Mouse (Mus musculus): ENCODE measurements around the gene Cnnm3. TPM values are rescaled to one million over a fixed set of nuclear protein-coding genes. Genes with fewer than 3 reads are reported as not detected.

Cnnm3 gene
- polyA plus RNA-seq, 1 experiment from 2014 or later, result 6.8 TPM

DNA sequence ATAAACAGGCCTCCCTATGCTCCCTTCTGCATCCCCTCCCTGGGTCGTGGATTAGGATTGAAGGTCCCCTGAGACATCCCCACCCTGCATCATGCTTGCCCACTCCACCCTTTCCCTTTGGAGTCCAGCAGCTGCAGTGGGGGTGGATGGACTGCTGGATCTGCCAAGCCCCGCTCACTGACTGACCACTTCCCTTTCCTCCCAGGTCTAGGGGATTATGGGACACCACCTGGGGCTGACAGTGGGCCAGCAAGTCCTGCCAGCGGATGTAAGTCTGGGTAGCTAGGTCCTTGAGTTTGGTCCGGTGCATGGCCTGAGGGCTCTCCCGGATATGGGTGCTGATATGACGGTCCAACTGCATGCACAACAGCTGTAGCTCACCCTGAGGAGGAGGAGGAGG is 52.4 kb downstream of the Cnnm3 start:
- DNase-seq (ENCODE audit: low spot score) (no peak), ATAC-seq (ENCODE audit: low FRiP score) (no peak)
- no peak overlapping the region for H3K4me3 ChIP-seq (replicated peaks; ENCODE audit: low read length)
- no peak overlapping the region for H3K4me2 ChIP-seq (replicated peaks)
- H3K9ac ChIP-seq, result no peak overlapping the region
- H3K27ac ChIP-seq, result no peak overlapping the region
- no peaks in the 10 kb centered on the region for H3K27me3 ChIP-seq (ENCODE audit: control insufficient read depth, insufficient read depth, low read length)
- H3K9me3 ChIP-seq (ENCODE audit: control insufficient read depth, low read length), result no peaks in the 10 kb centered on the region
- no peaks in the 10 kb centered on the region for H3K36me3 ChIP-seq (replicated peaks; ENCODE audit: control insufficient read depth, insufficient read depth)
- WGBS, result 85% methylated on average over 6 of the region's 6 CpGs
- peaks cover 2% of the 10 kb centered on the region for H3K4me1 ChIP-seq (replicated peaks; ENCODE audit: control insufficient read depth, insufficient read depth, low read length)

DNA sequence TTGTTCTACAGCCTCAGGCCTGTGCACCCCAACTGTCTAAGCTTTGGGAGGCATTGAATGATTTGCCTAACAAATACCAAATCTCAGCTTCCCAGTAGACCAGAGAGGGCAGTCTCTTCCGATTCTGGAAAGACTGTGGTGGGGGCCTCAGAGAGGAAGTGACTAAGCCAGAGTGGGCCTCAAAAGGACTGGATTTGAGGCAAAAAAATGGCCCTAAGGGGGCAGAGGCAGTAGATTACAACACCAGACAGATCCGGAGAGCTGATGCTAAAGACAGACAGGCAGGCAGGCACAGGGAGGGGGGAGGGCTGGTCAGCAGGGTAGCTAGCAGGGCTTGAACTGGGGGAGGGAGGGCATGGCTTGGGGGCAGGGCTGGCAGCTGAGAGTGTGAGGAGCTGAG is 54.8 kb downstream of the Cnnm3 start:
- H3K4me3 ChIP-seq (replicated peaks; ENCODE audit: low read length), result no peak overlapping the region
- H3K4me1 ChIP-seq (replicated peaks; ENCODE audit: control insufficient read depth, insufficient read depth, low read length), result no peaks in the 10 kb centered on the region
- no peaks in the 10 kb centered on the region for H3K27me3 ChIP-seq (ENCODE audit: control insufficient read depth, insufficient read depth, low read length)
- no peak for DNase-seq (ENCODE audit: low spot score)
- H3K9ac ChIP-seq, result no peak overlapping the region
- ATAC-seq (ENCODE audit: low FRiP score), result no peak
- H3K36me3 ChIP-seq (replicated peaks; ENCODE audit: control insufficient read depth, insufficient read depth), result no peaks in the 10 kb centered on the region
- H3K27ac ChIP-seq, result no peak overlapping the region
- H3K4me2 ChIP-seq (replicated peaks), result no peak overlapping the region
- WGBS, result 26% methylated on average over 2 of the region's 2 CpGs
- no peaks in the 10 kb centered on the region for H3K9me3 ChIP-seq (ENCODE audit: control insufficient read depth, low read length)

DNA sequence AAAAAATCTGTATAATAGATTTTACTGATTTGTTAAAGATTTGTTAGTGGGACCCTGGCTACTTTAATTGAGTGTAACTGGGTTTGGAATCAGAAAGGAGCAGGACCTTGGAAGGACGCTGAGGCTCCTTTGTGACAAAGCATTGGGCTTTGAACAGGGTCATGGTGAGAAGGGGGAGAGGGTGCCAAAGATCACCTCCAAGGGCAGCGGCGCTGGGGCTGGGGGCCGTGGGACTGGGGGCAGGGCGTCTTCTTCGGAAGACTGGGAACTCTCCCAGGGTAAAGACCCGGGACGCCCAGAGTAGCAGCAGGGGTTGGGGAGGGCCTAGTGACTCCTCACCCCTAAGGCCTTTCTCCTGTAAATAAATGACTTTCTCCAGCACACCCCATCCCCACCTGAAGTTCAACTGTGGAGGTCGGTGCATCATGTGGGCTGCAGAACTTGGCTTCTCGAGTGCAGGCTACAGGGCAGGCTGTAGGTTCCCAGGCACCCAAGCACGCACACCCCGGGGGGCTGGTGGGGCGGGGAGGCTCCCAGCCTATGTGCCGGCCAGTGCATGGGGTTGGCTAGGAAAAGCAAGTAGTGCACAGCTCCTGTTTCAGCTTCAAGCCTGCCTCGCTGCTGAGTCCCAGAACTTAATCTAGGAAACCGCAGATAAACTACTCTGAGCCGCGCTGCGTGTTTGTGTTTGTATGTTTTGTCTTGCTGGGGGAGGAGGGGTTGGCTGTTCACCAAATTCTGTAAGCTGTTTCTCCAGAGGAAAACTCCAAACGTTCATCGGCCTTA is 56.3 kb downstream of the Cnnm3 start:
- H3K27ac ChIP-seq, result no peak overlapping the region
- 38% methylated on average over 21 of the region's 21 CpGs for WGBS
- no peaks in the 10 kb centered on the region for H3K36me3 ChIP-seq (replicated peaks; ENCODE audit: control insufficient read depth, insufficient read depth)
- no peaks in the 10 kb centered on the region for H3K4me1 ChIP-seq (replicated peaks; ENCODE audit: control insufficient read depth, insufficient read depth, low read length)
- no peaks in the 10 kb centered on the region for H3K27me3 ChIP-seq (ENCODE audit: control insufficient read depth, insufficient read depth, low read length)
- no peaks in the 10 kb centered on the region for H3K9me3 ChIP-seq (ENCODE audit: control insufficient read depth, low read length)
- H3K4me3 ChIP-seq (replicated peaks; ENCODE audit: low read length), result no peak overlapping the region
- DNase-seq (ENCODE audit: low spot score) (no peak), ATAC-seq (ENCODE audit: low FRiP score) (no peak)
- no peak overlapping the region for H3K4me2 ChIP-seq (replicated peaks)
- H3K9ac ChIP-seq, result no peak overlapping the region

DNA sequence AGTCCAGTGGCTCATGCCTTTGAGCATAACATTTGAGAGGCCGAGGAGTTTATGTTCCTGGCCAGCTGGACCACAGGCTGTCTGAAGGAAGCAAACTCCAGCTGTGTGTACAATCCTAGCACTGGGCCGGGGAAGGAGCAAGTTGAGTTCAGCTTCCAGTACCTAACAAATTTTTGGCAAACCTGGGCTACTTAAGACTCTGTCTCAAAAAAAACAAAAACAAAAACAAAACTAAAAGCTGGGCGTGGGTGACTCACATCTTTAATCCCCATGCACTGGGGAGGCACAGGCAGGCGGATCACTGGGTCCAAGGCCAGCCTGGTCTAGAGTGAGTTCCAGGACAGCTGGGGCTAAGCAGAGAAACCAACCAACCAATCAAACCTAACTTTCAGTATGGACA is 57.1 kb downstream of the Cnnm3 start:
- Histone ChIP-seq H3K36me3 (replicated peaks; ENCODE audit: control insufficient read depth, insufficient read depth) (no peaks in the 10 kb centered on the region), H3K4me3 (replicated peaks; ENCODE audit: low read length) (no peak overlapping the region), H3K4me1 (replicated peaks; ENCODE audit: control insufficient read depth, insufficient read depth, low read length) (no peaks in the 10 kb centered on the region), H3K4me2 (replicated peaks) (no peak overlapping the region), H3K9ac (no peak overlapping the region), H3K9me3 (ENCODE audit: control insufficient read depth, low read length) (no peaks in the 10 kb centered on the region), H3K27ac (no peak overlapping the region), H3K27me3 (ENCODE audit: control insufficient read depth, insufficient read depth, low read length) (no peaks in the 10 kb centered on the region)
- 82% methylated on average over 4 of the region's 4 CpGs for WGBS
- no peak for ATAC-seq (ENCODE audit: low FRiP score)
- no peak for DNase-seq (ENCODE audit: low spot score)

DNA sequence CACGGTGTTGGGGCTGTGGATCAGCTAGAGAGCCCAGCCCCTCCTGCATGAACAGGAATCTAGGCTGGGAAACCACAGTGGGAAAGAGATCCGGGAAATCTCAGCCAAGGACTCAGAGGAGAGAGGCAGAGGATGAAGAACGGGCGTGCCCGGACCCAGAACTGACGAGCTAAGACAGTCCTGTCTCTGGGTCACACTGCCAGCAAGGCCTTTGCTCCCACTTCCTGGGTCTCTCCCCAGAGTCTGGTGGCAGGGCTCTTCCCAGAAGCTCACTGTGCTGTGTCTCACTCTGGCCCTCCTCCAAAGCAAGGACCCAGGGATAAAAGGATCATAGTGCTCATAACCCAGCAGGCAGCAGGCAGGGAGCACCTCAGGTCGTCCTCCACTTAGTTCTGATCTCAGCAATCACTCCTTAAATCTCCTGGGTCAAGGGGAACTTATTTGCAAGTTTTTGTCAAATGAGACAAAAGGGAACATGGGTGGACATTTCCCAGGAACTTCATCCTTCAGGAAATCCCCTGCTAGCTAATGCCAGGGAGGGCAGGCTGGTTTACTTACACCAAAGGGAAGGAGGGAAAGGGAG is 58.1 kb downstream of the Cnnm3 start:
- Histone ChIP-seq H3K27ac (no peak overlapping the region), H3K4me2 (replicated peaks) (no peak overlapping the region), H3K4me1 (replicated peaks; ENCODE audit: control insufficient read depth, insufficient read depth, low read length) (peaks cover 6% of the 10 kb centered on the region; the same call in 1 of the 2 replicates), H3K4me3 (replicated peaks; ENCODE audit: low read length) (no peak overlapping the region), H3K36me3 (replicated peaks; ENCODE audit: control insufficient read depth, insufficient read depth) (no peaks in the 10 kb centered on the region), H3K27me3 (ENCODE audit: control insufficient read depth, insufficient read depth, low read length) (no peaks in the 10 kb centered on the region), H3K9me3 (ENCODE audit: control insufficient read depth, low read length) (no peaks in the 10 kb centered on the region), H3K9ac (no peak overlapping the region)
- ATAC-seq (ENCODE audit: low FRiP score) (no peak), DNase-seq (ENCODE audit: low spot score) (no peak)
- WGBS, result 53% methylated on average over 7 of the region's 7 CpGs

DNA sequence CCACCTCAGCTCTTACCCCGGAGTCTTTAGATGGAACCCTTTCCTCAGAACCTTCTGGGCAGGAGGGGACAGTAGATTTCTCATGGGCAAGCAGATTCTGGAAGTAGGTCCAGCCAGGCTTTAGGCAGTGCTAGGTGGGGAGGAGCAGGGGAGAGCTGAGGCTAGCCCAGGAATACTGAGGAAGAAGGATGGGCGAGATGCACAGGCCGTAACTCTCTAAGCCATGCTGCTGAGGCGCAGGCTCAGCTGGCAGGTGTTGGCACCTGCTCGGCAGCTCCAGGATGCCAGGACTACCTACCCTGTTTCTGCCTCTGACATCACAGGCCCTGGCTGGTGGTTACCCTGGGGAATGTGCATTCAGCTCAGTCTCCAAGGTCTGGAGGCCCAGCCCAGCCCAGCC is 58.7 kb downstream of the Cnnm3 start:
- no peaks in the 10 kb centered on the region for H3K27me3 ChIP-seq (ENCODE audit: control insufficient read depth, insufficient read depth, low read length)
- no peaks in the 10 kb centered on the region for H3K36me3 ChIP-seq (replicated peaks; ENCODE audit: control insufficient read depth, insufficient read depth)
- no peak overlapping the region for H3K27ac ChIP-seq
- H3K9me3 ChIP-seq (ENCODE audit: control insufficient read depth, low read length), result no peaks in the 10 kb centered on the region
- H3K4me3 ChIP-seq (replicated peaks; ENCODE audit: low read length), result no peak overlapping the region
- ATAC-seq (ENCODE audit: low FRiP score) (no peak), DNase-seq (ENCODE audit: low spot score) (no peak)
- H3K4me1 ChIP-seq (replicated peaks; ENCODE audit: control insufficient read depth, insufficient read depth, low read length), result peaks cover 8% of the 10 kb centered on the region; the same call in 1 of the 2 replicates
- no peak overlapping the region for H3K4me2 ChIP-seq (replicated peaks)
- WGBS, result 89% methylated on average over 5 of the region's 5 CpGs
- no peak overlapping the region for H3K9ac ChIP-seq

DNA sequence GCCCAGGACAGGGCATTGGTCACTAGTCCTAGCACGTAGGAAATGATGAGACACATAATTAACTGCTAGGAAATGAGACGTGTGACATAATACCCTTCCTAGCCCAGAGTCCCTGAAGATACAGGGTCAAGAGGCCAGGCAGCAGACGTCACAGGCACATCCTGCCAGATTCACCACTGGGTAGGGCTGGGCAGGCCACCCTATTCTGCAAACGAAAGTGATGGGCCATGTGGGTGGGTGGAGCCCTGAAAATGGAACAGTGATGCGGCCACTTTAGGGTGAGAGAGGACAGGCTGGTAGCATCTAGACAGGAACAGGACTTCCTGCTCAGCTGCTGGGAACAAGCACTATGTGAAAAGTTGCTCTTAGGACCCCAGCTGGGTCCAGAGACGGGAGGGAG is 60.0 kb downstream of the Cnnm3 start:
- WGBS, result 49% methylated on average over 6 of the region's 6 CpGs

DNA sequence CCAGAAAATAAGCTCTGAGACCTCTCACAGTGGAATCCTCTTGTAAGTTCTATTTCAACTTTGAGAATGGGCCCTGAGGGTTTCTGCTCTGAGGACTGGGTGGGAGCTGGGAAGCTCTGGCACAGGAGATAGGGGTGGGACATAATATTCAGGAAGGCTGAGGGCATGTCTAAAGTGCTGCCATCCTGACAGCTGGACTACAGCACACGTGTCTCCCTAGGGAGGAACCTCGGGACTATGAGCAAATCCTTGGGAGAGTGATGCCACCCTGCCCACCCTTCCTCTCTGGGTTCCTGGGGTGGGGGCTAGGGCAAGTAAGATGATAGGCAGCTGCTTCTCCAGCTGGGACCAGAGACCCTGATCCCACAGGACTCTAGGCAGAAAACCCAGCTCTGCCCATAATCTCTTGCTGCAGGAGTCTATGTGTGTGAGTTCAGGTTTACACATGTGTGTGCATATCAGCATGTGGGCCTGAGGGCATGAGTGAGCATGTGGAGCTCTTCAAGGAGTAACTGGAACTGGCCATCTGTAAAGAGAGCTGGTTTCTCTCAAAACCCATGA is 60.6 kb downstream of the Cnnm3 start:
- 59% methylated on average over 2 of the region's 2 CpGs for WGBS
- Histone ChIP-seq H3K27me3 (ENCODE audit: control insufficient read depth, insufficient read depth, low read length) (no peaks in the 10 kb centered on the region), H3K4me3 (replicated peaks; ENCODE audit: low read length) (no peak overlapping the region), H3K4me2 (replicated peaks) (no peak overlapping the region), H3K4me1 (replicated peaks; ENCODE audit: control insufficient read depth, insufficient read depth, low read length) (peaks cover 8% of the 10 kb centered on the region; the same call in 1 of the 2 replicates), H3K9me3 (ENCODE audit: control insufficient read depth, low read length) (no peaks in the 10 kb centered on the region), H3K27ac (no peak overlapping the region), H3K36me3 (replicated peaks; ENCODE audit: control insufficient read depth, insufficient read depth) (no peaks in the 10 kb centered on the region), H3K9ac (no peak overlapping the region)
- ATAC-seq (ENCODE audit: low FRiP score) (no peak), DNase-seq (ENCODE audit: low spot score) (no peak)

More for the DNA sequence above, 60.0 kb downstream of the Cnnm3 start:
- no peak overlapping the region for H3K9ac ChIP-seq
- no peak overlapping the region for H3K27ac ChIP-seq
- H3K27me3 ChIP-seq (ENCODE audit: control insufficient read depth, insufficient read depth, low read length), result no peaks in the 10 kb centered on the region
- H3K4me3 ChIP-seq (replicated peaks; ENCODE audit: low read length), result no peak overlapping the region
- no peak for ATAC-seq (ENCODE audit: low FRiP score)
- H3K36me3 ChIP-seq (replicated peaks; ENCODE audit: control insufficient read depth, insufficient read depth), result no peaks in the 10 kb centered on the region
- H3K4me1 ChIP-seq (replicated peaks; ENCODE audit: control insufficient read depth, insufficient read depth, low read length), result peaks cover 8% of the 10 kb centered on the region; the same call in 1 of the 2 replicates
- no peak overlapping the region for H3K4me2 ChIP-seq (replicated peaks)
- no peak for DNase-seq (ENCODE audit: low spot score)
- no peaks in the 10 kb centered on the region for H3K9me3 ChIP-seq (ENCODE audit: control insufficient read depth, low read length)

DNA sequence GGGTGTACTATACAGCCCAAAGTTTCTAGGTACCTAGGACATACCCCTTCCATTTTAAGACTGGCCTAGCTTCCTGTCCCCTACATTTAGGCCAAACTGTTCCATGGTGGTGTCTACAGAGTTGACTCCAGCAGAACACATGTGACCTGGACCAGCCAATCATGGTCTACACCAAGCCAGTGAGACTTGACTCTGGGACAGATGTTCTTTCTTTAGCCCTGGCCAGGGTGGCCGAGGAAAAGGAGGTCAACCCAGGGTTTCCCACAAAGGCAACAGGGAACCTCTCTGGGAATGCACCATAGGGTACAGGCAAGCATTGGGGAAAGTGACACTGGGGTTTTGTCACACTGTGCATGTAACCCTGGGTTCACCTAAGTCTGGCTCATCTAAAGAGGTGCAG is 61.0 kb downstream of the Cnnm3 start:
- Histone ChIP-seq H3K4me1 (replicated peaks; ENCODE audit: control insufficient read depth, insufficient read depth, low read length) (peaks cover 8% of the 10 kb centered on the region; the same call in 1 of the 2 replicates), H3K27ac (no peak overlapping the region), H3K9me3 (ENCODE audit: control insufficient read depth, low read length) (no peaks in the 10 kb centered on the region), H3K4me3 (replicated peaks; ENCODE audit: low read length) (no peak overlapping the region), H3K27me3 (ENCODE audit: control insufficient read depth, insufficient read depth, low read length) (no peaks in the 10 kb centered on the region), H3K4me2 (replicated peaks) (no peak overlapping the region), H3K36me3 (replicated peaks; ENCODE audit: control insufficient read depth, insufficient read depth) (no peaks in the 10 kb centered on the region), H3K9ac (no peak overlapping the region)
- ATAC-seq (ENCODE audit: low FRiP score) (no peak), DNase-seq (ENCODE audit: low spot score) (no peak)
- 74% methylated on average over 1 of the region's 1 CpGs for WGBS

Data from hindbrain, embryonic 14.5 days (tissue).